Mouse (Mus musculus) embryonic fibroblast, embryonic 13.5 days (primary cell): ENCODE data around the gene Hivep3.

Source experiments
- CTCF ChIP-seq: IDR thresholded peaks from 2 replicates; pipeline ENCODE4 v1.5.1; 2011; ENCODE audit warnings: mild to moderate bottlenecking, control low read depth, low read length, moderate library complexity, borderline replicate concordance; ENCODE audit not compliant: insufficient read depth
- POLR2A ChIP-seq: IDR thresholded peaks from 2 replicates; pipeline ENCODE4 v1.6.1; 2011; ENCODE audit warnings: low read depth, mild to moderate bottlenecking, control low read depth, low read length, moderate library complexity

DNA sequence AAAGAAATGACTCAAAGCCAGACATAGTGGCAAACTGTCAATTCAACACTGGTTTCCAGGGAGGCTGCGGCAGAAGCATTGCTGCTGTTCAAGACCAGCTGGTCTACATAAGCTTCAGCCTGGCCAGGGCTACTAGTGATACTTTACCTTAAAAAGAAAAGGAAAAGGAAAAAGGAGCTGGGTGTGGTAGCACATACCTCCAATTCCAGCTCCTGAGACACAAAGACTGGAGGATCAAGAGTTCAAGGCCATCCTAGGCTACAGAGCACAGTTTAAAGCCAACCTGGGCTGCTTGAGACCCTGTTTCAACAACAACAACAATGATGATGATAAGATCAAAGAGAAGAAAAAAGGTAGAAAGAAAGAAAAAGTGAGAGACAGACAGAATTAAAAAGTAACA is 452.9 kb downstream of the Hivep3 start:
- no peak for TF ChIP-seq POLR2A
- no peak for TF ChIP-seq CTCF
